Mouse (Mus musculus): Measurements from ENCODE around the gene Zfp830.

GRCm38 (mm10) chr11:82719294-82719693, 44.9 kb upstream of the Zfp830 start:
- TF ChIP-seq CTCF (IDR thresholded peaks at IDR 0.05; ENCODE audit: low read depth, low read length) (no peak), POLR2A (IDR thresholded peaks at IDR 0.05; ENCODE audit: borderline replicate concordance, low read depth, low read length) (no peak)

Data from bone marrow macrophage, adult 2 months (primary cell).